Mouse (Mus musculus) inflammation-experienced regulatory T-cells (primary cell): ENCODE data around the gene Vmn2r80. TPM values are rescaled to one million over a fixed set of nuclear protein-coding genes. Genes with fewer than 3 reads are reported as not detected.

Experiments used
- polyA plus RNA-seq, 2 experiments: library from polyadenylated mRNA; unstranded; fragments of 100-300 nt; shearing (Covaris generic); gene quantifications; one replicate each; pipeline ENCODE4 v1.2.1; 2017

The Vmn2r80 gene
- polyA plus RNA-seq = under 1 TPM in 1 of 2 experiments, not detected in 1; 0.71 TPM

GRCm38 (mm10) chr10:79148469-79148868 lies at the start of gene Vmn2r80:
TSS of gene Vmn2r80 (plus strand) at chr10:79148769.

Other genes starting within 250 kb of the Vmn2r80 start
- gene Olfr1354, start 235.6 kb upstream of the Vmn2r80 start, polyA plus RNA-seq = not detected
- not detected for gene Olfr8, start 198.1 kb upstream of the Vmn2r80 start, polyA plus RNA-seq
- gene Olfr1353, start 185.5 kb upstream of the Vmn2r80 start, polyA plus RNA-seq = under 1 TPM in 1 of 2 experiments, not detected in 1; 0.08 TPM
- gene Olfr1352, start 167.7 kb upstream of the Vmn2r80 start, polyA plus RNA-seq = not detected
- 1 to 10 TPM in 1 of 2 experiments, under 1 TPM in 1; 0.06 to 1.2 TPM for gene Olfr1351, start 136.3 kb upstream of the Vmn2r80 start, polyA plus RNA-seq
- gene Olfr57, start 120.0 kb upstream of the Vmn2r80 start, polyA plus RNA-seq = under 1 TPM; 0.25 to 0.43 TPM
- 10 to 100 TPM; 20.4 to 26.2 TPM for gene 2610008E11Rik, start 51.2 kb upstream of the Vmn2r80 start, polyA plus RNA-seq
- gene Vmn2r81, start 98.9 kb downstream of the Vmn2r80 start, polyA plus RNA-seq = not detected
- gene Vmn2r82, start 207.8 kb downstream of the Vmn2r80 start, polyA plus RNA-seq = under 1 TPM; 0.21 to 0.45 TPM